Mouse (Mus musculus): Measurements from ENCODE around the gene Srgap2. TPM values are rescaled to one million over a fixed set of nuclear protein-coding genes. Genes with fewer than 3 reads are reported as not detected.

Srgap2 gene
- polyA plus RNA-seq, 1 experiment from 2014 or later, result 13.5 TPM

- 96% methylated on average over 2 of the region's 2 CpGs for WGBS
- Histone ChIP-seq H3K27ac (no peak overlapping the region), H3K9ac (no peak overlapping the region), H3K4me3 (no peak overlapping the region), H3K4me2 (replicated peaks) (no peak overlapping the region), H3K9me3 (no peaks in the 10 kb centered on the region), H3K27me3 (replicated peaks) (no peaks in the 10 kb centered on the region), H3K36me3 (peaks cover 15% of the 10 kb centered on the region), H3K4me1 (no peaks in the 10 kb centered on the region)
- no peak for ATAC-seq (ENCODE audit: low FRiP score, low read depth)
Observed at GRCm38 (mm10) chr1:131300750-131301149, 226.4 kb downstream of the Srgap2 start.

GRCm38 (mm10) chr1:131299788-131300187 is 227.4 kb downstream of the Srgap2 start:
- H3K4me1 ChIP-seq, result peaks cover 4% of the 10 kb centered on the region; the same call in 1 of the 2 replicates
- WGBS, result 60% methylated on average over 6 of the region's 6 CpGs
- ATAC-seq (ENCODE audit: low FRiP score, low read depth), result no peak
- H3K4me2 ChIP-seq (replicated peaks), result no peak overlapping the region
- no peaks in the 10 kb centered on the region for H3K27me3 ChIP-seq (replicated peaks)
- no peaks in the 10 kb centered on the region for H3K9me3 ChIP-seq
- no peak overlapping the region for H3K4me3 ChIP-seq
- peaks cover 21% of the 10 kb centered on the region for H3K36me3 ChIP-seq
- no peak overlapping the region for H3K27ac ChIP-seq
- no peak overlapping the region for H3K9ac ChIP-seq

- Histone ChIP-seq H3K36me3 (peaks cover 21% of the 10 kb centered on the region), H3K4me2 (replicated peaks) (no peak overlapping the region), H3K4me1 (peaks cover 4% of the 10 kb centered on the region; the same call in 1 of the 2 replicates), H3K27ac (no peak overlapping the region), H3K9ac (no peak overlapping the region), H3K9me3 (no peaks in the 10 kb centered on the region), H3K4me3 (no peak overlapping the region), H3K27me3 (replicated peaks) (no peaks in the 10 kb centered on the region)
- WGBS, result 32% methylated on average over 3 of the region's 3 CpGs
- ATAC-seq (ENCODE audit: low FRiP score, low read depth), result no peak
Observed at GRCm38 (mm10) chr1:131299240-131299639, 227.9 kb downstream of the Srgap2 start.

- H3K9me3 ChIP-seq, result no peaks in the 10 kb centered on the region
- WGBS, result 86% methylated on average over 9 of the region's 9 CpGs
- no peak overlapping the region for H3K4me2 ChIP-seq (replicated peaks)
- ATAC-seq (ENCODE audit: low FRiP score, low read depth), result no peak
- H3K36me3 ChIP-seq, result peaks cover 22% of the 10 kb centered on the region
- H3K4me3 ChIP-seq, result no peak overlapping the region
- H3K27me3 ChIP-seq (replicated peaks), result no peaks in the 10 kb centered on the region
- no peak overlapping the region for H3K27ac ChIP-seq
- no peak overlapping the region for H3K9ac ChIP-seq
- H3K4me1 ChIP-seq, result peaks cover 4% of the 10 kb centered on the region; the same call in 1 of the 2 replicates
Observed at GRCm38 (mm10) chr1:131298171-131298570, 229.0 kb downstream of the Srgap2 start.

- peaks cover 36% of the 10 kb centered on the region for H3K36me3 ChIP-seq
Observed at GRCm38 (mm10) chr1:131296726-131297125, 230.4 kb downstream of the Srgap2 start.

GRCm38 (mm10) chr1:131295200-131295599 is 232.0 kb downstream of the Srgap2 start:
- no peak overlapping the region for H3K4me2 ChIP-seq (replicated peaks)
- ATAC-seq (ENCODE audit: low FRiP score, low read depth), result no peak
- WGBS, result 73% methylated on average over 8 of the region's 8 CpGs
- no peak overlapping the region for H3K9ac ChIP-seq
- peaks cover 4% of the 10 kb centered on the region; the same call in 1 of the 2 replicates for H3K4me1 ChIP-seq
- H3K27me3 ChIP-seq (replicated peaks), result no peaks in the 10 kb centered on the region
- H3K36me3 ChIP-seq, result peaks cover 36% of the 10 kb centered on the region
- H3K4me3 ChIP-seq, result no peak overlapping the region
- no peaks in the 10 kb centered on the region for H3K9me3 ChIP-seq
- no peak overlapping the region for H3K27ac ChIP-seq

More at GRCm38 (mm10) chr1:131296726-131297125, 230.4 kb downstream of the Srgap2 start:
- Histone ChIP-seq H3K4me2 (replicated peaks) (no peak overlapping the region), H3K27me3 (replicated peaks) (no peaks in the 10 kb centered on the region), H3K4me1 (peaks cover 4% of the 10 kb centered on the region; the same call in 1 of the 2 replicates), H3K4me3 (no peak overlapping the region), H3K9ac (no peak overlapping the region), H3K27ac (no peak overlapping the region), H3K9me3 (no peaks in the 10 kb centered on the region)
- 94% methylated on average over 7 of the region's 7 CpGs for WGBS
- no peak for ATAC-seq (ENCODE audit: low FRiP score, low read depth)

- WGBS, result 94% methylated on average over 2 of the region's 2 CpGs
- Histone ChIP-seq H3K27ac (no peak overlapping the region), H3K36me3 (peaks cover 43% of the 10 kb centered on the region), H3K4me3 (no peak overlapping the region), H3K9me3 (no peaks in the 10 kb centered on the region), H3K27me3 (replicated peaks) (no peaks in the 10 kb centered on the region), H3K4me1 (peaks cover 4% of the 10 kb centered on the region; the same call in 1 of the 2 replicates), H3K9ac (no peak overlapping the region), H3K4me2 (replicated peaks) (no peak overlapping the region)
- ATAC-seq (ENCODE audit: low FRiP score, low read depth), result no peak
Observed at GRCm38 (mm10) chr1:131293922-131294250, 233.3 kb downstream of the Srgap2 start.

GRCm38 (mm10) chr1:131293221-131293921 is 233.8 kb downstream of the Srgap2 start:
- peaks cover 4% of the 10 kb centered on the region; the same call in 1 of the 2 replicates for H3K4me1 ChIP-seq
- H3K9ac ChIP-seq, result no peak overlapping the region
- peaks cover 44% of the 10 kb centered on the region for H3K36me3 ChIP-seq
- no peak overlapping the region for H3K27ac ChIP-seq
- 92% methylated on average over 4 of the region's 4 CpGs for WGBS
- no peak overlapping the region for H3K4me2 ChIP-seq (replicated peaks)
- H3K4me3 ChIP-seq, result no peak overlapping the region
- no peaks in the 10 kb centered on the region for H3K27me3 ChIP-seq (replicated peaks)
- no peaks in the 10 kb centered on the region for H3K9me3 ChIP-seq
- ATAC-seq (ENCODE audit: low FRiP score, low read depth), result no peak

GRCm38 (mm10) chr1:131290648-131291047 is 236.5 kb downstream of the Srgap2 start:
- no peak overlapping the region for H3K27ac ChIP-seq
- H3K9me3 ChIP-seq, result no peaks in the 10 kb centered on the region
- H3K4me2 ChIP-seq (replicated peaks), result no peak overlapping the region
- H3K27me3 ChIP-seq (replicated peaks), result no peaks in the 10 kb centered on the region
- peaks cover 4% of the 10 kb centered on the region; the same call in 1 of the 2 replicates for H3K4me1 ChIP-seq
- H3K9ac ChIP-seq, result no peak overlapping the region
- 0 out of 2 replicates have a peak, but pooled peaks have one; percentile 19 for ATAC-seq (ENCODE audit: low FRiP score, low read depth)
- peaks cover 28% of the 10 kb centered on the region for H3K36me3 ChIP-seq
- no peak overlapping the region for H3K4me3 ChIP-seq
- WGBS, result 57% methylated on average over 2 of the region's 2 CpGs

- no peak overlapping the region for H3K9ac ChIP-seq
- H3K4me2 ChIP-seq (replicated peaks), result no peak overlapping the region
- no peak for ATAC-seq (ENCODE audit: low FRiP score, low read depth)
- no peak overlapping the region for H3K27ac ChIP-seq
- H3K9me3 ChIP-seq, result no peaks in the 10 kb centered on the region
- H3K27me3 ChIP-seq (replicated peaks), result no peaks in the 10 kb centered on the region
- H3K36me3 ChIP-seq, result peaks cover 23% of the 10 kb centered on the region
- no peak overlapping the region for H3K4me3 ChIP-seq
- H3K4me1 ChIP-seq, result no peaks in the 10 kb centered on the region
- 86% methylated on average over 6 of the region's 6 CpGs for WGBS
Observed at GRCm38 (mm10) chr1:131288938-131289337, 238.2 kb downstream of the Srgap2 start.

- Histone ChIP-seq H3K4me2 (replicated peaks) (no peak overlapping the region), H3K36me3 (peaks cover 13% of the 10 kb centered on the region), H3K9me3 (no peaks in the 10 kb centered on the region), H3K27me3 (replicated peaks) (no peaks in the 10 kb centered on the region), H3K4me1 (no peaks in the 10 kb centered on the region), H3K4me3 (no peak overlapping the region), H3K9ac (no peak overlapping the region), H3K27ac (no peak overlapping the region)
- no peak for ATAC-seq (ENCODE audit: low FRiP score, low read depth)
- 74% methylated on average over 2 of the region's 2 CpGs for WGBS
Observed at GRCm38 (mm10) chr1:131287267-131287666, 239.9 kb downstream of the Srgap2 start.

- Histone ChIP-seq H3K36me3 (peaks cover 9% of the 10 kb centered on the region), H3K9ac (no peak overlapping the region), H3K27ac (no peak overlapping the region), H3K4me3 (no peak overlapping the region), H3K27me3 (replicated peaks) (no peaks in the 10 kb centered on the region), H3K4me2 (replicated peaks) (no peak overlapping the region), H3K9me3 (no peaks in the 10 kb centered on the region), H3K4me1 (no peaks in the 10 kb centered on the region)
- ATAC-seq (ENCODE audit: low FRiP score, low read depth), result no peak
- WGBS, result 91% methylated on average over 5 of the region's 5 CpGs
Observed at GRCm38 (mm10) chr1:131286803-131287202, 240.3 kb downstream of the Srgap2 start.

- H3K4me3 ChIP-seq, result no peak overlapping the region
- no peaks in the 10 kb centered on the region for H3K27me3 ChIP-seq (replicated peaks)
- no peak overlapping the region for H3K9ac ChIP-seq
- H3K27ac ChIP-seq, result no peak overlapping the region
- no peak for ATAC-seq (ENCODE audit: low FRiP score, low read depth)
- H3K9me3 ChIP-seq, result no peaks in the 10 kb centered on the region
- no peak overlapping the region for H3K4me2 ChIP-seq (replicated peaks)
- H3K4me1 ChIP-seq, result no peaks in the 10 kb centered on the region
- H3K36me3 ChIP-seq, result peaks cover 9% of the 10 kb centered on the region
- WGBS, result 83% methylated on average over 4 of the region's 4 CpGs
Observed at GRCm38 (mm10) chr1:131284616-131285015, 242.5 kb downstream of the Srgap2 start.

Measured in neural tube, embryonic 12.5 days (tissue).